Mouse (Mus musculus) thymus, postnatal 10 days (tissue): ENCODE data around the gene Reep6.
A peak's percentile ranks its signal among the peaks of the same experiment; 100 is the strongest.

ENCODE experiments used
- DNase-seq, 2 experiments: peaks; one replicate each; pipeline ENCODE4 v3.0.0; 2021; ENCODE audit warnings: low spot score in 2 of 2

The Reep6 gene

DNA sequence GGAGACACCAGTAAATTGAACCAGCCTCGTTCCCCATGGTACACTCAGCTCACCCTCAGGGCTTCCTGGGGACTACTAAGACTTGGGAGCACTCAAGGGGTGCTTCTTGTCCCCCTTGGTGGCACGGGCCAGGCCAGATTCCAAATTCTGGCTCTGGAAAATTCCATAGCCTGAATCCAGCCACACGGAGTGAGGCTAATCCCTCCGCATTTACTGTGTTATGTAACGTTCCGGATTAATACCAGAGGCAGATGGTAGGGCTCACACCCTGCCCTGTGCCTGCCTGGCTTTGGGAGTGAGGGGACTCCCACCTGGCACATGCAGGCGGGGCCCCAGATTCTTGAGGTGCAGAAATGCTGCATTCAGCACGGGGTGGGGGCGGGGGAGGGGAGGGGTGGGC, 25.7 kb downstream of the Reep6 start:
- DNase-seq, result no peak

DNA sequence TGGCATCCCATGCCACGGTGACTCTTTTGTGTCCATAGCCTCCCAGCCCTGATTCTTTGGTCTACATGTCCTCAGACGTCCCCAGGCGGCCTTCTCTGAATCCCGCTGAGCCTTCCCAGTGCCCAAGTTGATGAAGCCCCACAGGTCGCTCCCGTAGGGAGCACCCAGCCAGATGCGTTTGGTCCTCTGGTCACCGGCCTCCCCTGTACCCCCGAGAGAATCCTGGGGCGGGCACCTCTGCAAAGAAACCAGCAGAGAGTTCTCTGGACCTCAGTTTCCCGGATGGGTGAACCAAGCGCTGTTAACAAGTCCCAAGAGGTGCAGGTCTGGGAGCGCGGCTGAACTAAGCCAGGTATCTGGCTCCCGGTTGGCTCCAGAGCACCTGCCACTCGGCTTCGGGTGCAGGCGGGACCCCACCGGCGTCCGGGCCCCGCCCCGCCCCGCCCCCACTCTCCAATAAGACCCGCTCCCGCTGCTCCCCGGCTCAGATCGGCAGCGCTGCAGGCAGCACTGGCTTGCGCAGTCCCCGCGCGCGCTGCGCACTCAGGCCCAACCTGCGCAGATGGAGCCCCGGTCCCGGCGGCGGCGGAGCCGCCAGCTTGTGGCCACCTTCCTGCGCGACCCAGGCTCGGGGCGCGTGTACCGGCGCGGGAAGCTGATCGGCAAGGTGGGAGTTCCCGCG, 26.4 kb downstream of the Reep6 start, which contains the start of gene Plk5:
Gene Plk5, plus strand, starts transcription at position 459 of the 682 bp plus-strand sequence.
- no peak for DNase-seq

DNA sequence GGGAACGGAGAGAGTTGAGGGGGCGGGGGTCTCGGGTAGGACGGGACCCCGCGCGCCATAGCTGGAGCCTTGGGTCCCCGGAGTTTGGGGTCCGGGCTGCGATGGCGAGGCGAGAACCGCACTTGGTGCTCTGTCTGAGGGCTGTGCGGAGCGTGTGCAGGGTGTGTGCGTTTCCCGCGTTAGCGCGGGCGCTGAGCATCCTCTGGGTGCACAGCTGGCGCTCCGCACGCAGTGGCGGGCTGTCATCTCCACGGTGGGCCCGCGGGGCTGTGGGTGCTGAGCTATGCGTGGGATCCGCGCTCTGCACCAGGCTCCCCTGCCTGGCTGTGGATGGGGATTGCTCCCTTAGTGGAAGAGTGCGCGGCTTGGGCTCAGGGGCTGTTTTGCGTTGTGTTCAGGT, 27.0 kb downstream of the Reep6 start:
- no peak for DNase-seq

DNA sequence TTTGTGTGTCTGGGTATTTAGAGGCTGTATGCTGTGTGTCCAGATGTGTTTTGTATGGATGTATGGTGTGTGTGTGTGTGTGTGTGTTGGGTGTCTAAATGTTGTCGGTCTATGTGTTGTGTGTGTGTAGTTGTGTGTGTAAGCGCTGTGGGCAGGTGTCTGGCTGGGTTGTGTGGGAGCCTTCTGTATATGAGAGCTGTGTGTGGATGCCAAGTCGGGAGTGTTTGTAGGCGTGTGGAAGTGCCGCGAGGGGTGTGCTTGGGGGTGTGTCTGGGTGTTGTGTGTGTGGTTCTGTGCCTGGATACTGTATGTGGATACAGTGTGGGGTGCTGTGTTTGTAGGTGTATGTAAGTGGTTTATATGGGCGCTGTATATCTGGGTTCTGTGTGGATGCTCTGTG, 27.6 kb downstream of the Reep6 start:
- no peak for DNase-seq

DNA sequence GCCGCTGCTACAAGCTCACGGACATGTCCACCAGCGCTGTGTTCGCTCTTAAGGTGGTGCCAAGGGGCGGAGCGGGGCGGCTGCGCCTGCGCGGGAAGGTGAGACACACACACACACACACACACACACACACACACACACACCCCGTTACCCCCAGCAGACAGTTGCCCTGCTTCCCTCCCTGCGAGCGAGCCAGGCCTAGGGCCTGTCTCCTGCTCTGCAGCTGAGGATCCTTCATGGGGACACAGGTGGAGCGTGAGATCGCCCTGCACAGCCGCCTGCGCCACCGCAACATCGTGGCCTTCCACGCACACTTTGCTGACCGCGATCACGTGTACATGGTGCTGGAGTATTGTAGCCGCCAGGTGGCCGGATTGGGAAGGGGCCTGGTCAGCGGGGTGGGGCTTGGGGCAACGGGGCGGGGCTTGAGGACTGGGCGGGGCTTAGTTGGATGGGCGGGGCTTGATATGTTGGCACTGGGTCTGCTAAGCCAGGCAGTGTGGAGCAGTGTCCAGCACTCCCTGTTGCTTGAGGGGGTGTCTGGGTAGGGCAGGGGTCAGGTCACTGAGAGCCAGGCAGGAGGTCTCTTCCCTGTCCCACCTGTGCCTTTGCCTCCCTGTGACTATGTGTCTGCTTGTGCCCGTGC, 28.4 kb downstream of the Reep6 start:
- no peak for DNase-seq

DNA sequence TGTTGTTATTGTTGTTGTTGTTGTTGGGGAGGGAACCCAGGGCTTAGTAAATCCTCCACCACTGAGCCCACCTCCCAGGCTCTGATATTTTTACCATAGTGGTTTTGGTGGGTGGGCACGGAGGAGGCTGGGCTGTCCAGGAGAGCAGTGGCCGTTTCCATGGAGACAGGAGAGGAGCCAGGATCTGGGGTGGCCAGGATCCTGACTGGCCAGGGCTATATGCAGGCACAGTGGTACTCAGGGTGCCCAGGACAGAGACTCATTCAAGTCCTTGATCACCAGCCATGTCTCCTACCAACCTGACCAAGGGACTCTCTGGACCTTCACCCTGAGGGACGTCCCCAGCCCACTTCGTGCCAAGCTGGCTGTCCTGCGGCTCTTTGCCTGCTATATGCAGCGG, 34.0 kb downstream of the Reep6 start:
- no peak for DNase-seq

DNA sequence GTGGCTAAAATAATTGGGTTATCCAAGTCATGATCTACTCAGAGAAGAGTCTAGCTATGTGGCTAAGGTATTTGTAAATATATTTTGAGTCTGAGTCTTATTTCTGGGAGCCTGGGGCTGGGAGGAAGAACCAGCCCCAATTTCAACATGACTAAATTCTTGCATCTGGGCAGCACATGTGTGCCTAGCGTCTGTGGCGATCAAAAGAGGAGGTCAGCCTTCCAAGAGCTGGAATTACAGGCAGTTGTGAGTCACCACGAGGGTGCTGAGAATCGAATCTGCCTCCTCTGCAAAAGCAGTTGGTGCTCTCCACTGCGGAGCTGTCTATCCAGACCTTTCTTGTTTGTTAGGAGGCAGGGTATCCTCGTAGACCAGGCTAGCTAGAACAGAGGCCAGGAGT, 36.0 kb downstream of the Reep6 start:
- DNase-seq, result no peak

DNA sequence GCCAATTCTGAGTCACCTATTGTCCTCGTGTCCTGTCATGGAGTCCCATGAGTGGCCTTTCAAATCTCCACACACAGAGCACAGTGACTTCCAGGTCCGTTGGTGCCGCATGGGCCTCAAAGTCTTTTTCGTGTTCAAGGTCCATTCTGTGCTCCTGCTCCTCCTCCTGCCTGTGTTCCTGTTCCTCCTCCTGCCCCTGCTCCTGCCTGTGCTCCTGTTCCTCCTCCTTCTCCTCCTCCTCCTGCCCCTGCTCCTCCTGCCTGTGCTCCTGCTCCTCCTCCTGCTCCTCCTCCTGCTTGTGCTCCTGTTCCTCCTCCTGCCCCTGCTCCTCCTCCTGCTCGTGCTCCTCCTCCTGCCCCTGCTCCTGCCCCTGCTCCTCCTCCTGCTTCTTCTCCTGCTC, 38.2 kb downstream of the Reep6 start:
- no peak for DNase-seq

DNA sequence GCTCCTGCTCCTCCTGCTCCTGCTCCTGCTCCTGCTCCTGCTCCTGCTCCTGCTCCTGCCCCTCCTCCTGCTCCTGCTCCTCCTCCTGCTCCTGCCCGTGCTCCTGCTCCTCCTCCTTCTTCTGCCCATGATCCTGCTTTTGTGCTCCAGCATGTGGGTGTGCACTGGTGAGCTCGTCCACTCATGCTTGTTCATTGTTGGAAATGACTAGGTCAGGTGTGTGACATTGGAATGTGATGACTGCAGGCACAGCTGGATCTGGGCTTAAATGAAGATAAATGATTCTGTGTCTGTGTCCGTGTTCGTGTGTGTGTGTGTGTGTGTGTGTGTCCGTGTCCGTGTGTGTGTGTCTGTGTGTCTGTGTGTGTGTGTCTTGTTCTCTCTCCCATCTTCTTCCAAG, 38.6 kb downstream of the Reep6 start:
- DNase-seq, result no peak

DNA sequence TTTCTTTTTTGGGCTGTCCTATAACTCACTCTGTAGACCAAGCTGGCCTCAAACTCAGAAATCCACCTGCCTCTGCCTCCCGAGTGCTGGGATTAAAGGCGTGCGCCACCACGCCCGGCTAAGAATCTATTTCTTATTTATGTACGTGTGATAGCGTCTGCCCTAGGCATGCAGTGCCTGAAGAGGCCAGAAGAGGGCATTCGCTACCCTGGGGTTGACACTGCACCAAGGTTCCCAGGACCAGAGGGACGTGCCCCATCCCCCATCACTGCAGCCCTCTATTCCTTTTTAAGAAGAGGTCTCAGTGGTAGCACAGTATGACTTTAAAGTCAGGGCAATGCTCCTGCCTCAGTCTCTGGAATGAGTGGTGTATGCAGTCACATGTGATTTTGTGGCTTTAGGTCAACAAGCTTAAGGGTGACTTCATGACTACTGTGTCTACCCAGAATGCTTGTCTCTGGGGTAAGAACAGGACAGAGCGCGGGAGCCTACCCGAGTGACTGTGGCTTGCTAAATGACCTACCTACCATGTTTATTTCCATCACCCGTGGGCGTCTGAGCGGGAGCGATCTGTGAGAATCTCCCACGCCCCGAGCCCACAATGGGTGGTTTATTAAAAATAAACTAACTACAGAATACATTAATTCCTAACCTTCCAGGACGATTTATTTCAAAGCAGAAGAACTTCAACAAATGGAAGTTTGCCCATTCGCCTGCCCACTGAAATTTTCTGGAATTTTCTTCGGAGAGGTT, 40.4 kb downstream of the Reep6 start:
- DNase-seq, result peak; percentile 18 to 33

DNA sequence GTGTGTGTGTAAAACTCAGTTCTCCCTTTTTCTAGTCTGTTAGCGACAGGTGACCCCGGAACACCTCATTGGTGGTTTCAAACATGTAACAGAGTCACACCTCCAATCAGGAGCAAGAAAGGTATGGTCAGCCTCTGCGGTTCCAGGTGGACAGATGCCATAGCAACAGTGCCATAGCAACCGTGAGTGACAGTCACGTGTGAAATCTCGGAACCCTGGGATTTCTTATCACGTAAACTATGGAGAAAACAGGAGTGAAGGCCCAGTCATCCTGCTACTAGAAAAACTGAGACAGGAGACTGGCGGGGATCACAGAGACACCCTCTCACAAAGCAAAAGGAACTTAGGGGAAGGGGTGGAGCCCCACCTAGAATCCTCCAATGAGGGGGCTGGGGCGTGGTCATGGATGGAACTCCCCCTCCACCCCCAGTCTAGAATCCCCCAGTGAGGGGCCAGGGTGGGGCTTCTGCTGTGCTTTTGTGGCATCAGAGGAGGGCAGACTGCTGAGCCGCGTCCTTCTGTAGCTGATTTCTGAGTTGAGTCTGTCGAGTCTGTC, 41.7 kb downstream of the Reep6 start:
- peak; percentile 76 to 81 for DNase-seq

DNA sequence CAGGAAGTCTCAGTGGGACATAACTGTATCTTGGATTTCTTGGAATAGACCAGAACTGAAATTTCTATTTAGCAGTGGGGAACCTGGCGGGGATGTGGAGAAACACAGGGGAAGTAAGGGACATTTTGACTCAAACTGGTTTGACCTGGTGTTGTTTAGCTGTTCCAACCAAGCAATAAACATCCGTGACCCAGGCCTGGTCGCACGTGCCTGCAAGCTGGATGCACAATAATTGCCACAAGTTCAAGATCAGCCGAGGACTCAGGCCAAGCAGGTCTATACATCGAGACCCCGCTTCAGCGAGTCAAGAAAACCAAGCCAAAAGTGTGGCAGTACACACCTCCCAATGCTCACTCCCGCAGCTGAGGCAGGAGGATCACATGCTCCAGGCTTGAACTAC, 42.2 kb downstream of the Reep6 start:
- DNase-seq, result no peak

DNA sequence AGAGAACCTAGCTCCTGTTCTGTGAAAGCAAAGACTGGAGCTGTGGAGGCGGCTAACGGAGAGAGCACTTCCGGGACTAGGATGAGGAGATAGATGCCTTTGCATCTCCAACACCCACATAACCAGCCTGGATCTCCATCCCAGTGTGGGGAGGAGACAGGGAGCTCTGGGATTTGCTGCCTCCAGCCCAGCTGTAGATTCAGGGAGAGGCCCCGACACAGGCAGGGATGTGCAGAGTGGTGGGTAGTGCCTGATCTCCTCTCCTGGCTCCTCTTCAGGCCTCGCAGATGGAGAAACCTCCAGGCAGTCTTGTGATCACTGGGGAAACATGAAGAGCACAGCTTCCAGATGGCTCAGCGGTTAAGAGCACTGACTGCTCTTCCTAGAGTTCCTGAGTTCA, 43.0 kb downstream of the Reep6 start:
- no peak for DNase-seq

DNA sequence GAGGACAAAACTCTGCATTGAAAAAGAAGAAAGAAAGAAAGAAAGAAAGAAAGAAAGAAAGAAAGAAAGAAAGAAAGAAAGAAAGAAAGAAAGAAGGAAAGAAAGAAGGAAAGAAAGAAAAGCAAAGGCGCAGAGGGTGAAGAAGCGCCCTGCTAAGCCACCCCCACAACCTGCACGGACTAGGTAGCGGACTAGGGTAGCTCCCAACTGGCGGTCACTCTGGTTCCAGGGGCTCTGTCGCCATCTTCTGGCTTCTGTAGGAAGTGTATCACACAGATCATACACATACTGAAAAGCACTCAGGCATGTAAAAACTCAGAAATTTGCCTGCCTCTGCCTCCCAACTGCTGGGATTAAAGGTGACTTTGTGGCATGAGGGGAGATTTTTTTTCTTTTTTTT, 44.3 kb downstream of the Reep6 start:
- DNase-seq, result peak; percentile 64 to 78

DNA sequence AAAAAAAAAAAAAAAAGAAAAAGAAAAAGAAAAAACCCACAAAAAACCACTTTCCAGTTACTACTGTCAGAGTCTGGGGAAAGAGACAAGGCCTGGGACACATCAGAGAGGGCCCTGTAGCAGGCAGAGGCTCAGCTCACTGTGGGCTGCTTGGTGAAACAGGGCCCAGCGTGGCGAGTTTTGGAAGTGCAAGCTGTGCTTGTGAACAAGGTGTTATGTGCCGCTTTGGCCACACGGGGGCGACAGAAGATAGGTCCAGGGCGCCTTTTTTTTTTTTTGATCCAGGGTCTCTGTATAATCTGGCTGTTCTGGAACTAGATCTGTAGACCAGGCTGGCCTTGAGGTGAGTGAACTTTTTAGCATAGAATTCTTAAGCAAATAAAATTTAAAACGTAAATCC, 46.4 kb downstream of the Reep6 start:
- DNase-seq, result peak; percentile 87 to 97

DNA sequence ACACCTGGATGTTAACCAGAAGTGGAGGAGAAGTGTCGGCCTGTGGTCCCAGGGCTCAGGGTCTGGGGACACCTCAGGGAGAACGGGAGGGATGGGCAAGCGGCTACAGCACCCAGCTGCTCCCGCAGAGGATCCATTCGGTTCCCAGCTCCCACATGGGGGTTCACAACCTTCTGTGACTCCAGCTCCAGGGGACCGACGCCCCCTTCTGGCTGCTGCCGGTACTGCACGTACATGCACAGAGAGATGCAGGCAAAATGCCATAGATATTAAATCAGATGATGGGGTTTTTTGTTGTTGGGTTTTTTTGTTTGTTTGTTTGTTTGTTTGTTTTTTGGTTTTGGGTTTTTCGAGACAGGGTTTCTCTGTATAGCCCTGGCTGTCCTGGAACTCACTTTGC, 48.0 kb downstream of the Reep6 start:
- DNase-seq, result peak in 1 of 2 experiments; percentile 46

DNA sequence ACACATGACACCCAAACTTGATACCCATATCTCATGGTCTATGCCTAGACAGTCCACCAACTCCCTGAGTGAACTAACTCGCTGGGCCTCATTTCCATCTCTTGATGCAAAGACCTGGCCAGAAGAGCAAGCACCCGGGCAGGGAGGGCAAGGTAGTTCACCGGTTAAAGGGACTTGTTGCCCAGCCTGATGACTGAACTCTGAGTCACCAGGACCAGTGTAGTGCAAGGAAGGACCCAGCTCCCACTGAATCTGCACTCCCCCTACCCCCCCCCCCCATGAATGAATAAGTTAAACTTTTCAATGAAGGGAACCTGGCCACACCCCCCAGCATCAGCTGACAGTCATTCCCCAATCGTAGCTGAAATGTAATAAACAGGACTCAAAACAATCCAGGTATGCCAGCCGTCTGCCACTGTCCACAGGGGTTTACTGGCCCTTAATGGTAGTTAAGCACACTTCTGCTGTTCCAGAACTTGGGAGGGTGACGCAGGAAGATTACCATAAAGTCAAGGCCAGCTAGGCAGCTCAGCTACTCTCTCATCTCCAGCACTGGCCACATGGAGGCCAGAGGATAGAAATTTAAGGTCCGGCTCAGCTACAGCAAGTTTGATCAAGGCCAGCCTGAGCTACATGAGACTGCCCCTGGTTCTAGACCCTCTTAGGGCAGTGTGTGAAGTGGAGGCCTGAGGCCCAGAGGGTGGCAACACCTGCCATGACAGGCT, 53.0 kb downstream of the Reep6 start:
- no peak for DNase-seq

DNA sequence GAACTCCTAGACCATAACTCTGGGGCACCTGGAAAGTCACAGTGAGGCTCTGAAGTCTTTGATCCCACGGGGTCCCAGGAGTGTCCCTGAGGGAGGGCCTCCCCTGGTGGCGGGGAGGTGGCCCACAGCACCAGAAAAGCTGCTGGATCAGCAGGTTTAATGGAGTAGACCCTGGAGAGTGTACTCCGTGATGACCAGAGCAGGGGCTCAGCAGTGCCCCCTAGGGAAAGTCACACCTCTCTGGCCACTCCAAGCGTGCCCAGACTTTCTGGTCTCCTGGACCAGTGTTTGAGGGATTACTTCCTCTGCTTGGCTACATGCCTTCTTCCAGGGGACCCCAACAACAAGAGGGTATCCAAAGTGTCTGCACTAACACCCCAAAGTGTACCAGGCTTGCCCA, 53.7 kb downstream of the Reep6 start:
- DNase-seq, result no peak

DNA sequence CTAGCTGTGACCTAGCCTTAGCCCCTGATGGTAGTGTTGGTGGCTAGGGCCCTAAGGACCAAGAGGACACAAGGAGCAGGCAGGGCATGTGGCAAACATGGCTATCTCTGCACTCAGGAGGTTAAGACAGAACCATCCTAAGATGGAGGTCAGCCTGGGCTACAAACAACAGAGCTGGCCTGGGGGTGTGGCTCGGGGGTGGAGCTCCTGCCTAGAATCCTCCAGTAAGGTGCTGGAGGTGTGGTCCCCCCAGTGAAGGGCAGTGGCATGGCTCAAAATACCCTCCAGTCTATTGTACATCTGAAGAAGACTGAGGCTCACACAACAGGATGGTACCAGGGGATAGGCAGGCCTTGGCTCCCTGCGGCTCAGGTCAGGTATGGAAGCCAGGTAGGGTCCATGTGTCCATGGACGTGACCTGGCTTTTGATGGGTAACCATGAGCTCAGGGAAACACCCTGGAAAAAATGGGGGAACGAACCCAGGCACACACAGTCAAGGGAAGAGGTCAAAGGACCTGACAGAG, 54.4 kb downstream of the Reep6 start:
- DNase-seq, result no peak

DNA sequence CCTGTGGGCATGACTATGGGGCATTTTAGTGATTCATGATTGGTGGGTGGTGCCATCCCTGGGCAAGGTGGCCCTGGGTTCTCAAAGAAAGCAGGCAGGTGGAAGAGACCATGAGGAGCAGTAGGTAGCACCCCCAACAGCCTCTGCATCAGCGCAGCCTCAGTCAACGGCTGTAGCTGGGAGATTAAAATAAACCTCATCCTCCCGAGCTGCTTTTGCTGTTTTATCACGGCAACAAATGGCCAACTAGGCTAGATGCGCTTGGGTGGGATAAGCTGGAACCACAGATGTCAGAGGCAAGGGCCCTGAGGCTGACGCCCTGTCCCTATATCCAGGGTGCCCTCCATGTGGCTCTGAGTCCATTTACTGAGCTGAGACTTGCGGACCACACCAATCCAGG, 55.0 kb downstream of the Reep6 start:
- no peak for DNase-seq

DNA sequence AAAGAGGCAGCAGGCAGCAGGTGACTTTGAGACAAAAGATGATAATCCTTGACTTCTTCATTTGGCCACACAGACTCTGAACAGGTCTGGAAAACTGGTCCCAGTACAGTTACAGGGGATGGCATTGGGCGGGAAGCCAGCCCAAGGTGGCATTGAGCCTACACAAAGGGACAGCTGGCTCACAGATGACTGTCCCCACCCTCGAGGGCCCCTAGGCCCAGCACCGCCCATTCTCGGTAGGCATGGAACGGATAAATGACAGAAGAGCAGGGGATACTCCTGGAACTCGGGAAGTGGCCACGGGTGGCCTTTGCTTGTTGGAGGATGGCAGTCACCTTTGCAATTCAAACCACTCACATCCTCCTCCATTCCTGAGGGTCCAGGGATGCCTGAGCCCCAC, 55.6 kb downstream of the Reep6 start:
- no peak for DNase-seq
